Mouse (Mus musculus) ES-Bruce4 (cell line): ENCODE data around the gene Grk3.

Experiments used
- CTCF ChIP-seq: IDR thresholded peaks from one replicate; pipeline ENCODE4 v1.8.1; 2011; ENCODE audit warnings: low read depth, low read length
- POLR2A ChIP-seq: IDR thresholded peaks from one replicate; pipeline ENCODE4 v1.8.1; 2011; ENCODE audit warnings: low read length; ENCODE audit not compliant: insufficient read depth

- no peak for TF ChIP-seq POLR2A
- no peak for TF ChIP-seq CTCF
Measured at GRCm38 (mm10) chr5:113040776-113041175, 25.2 kb upstream of the Grk3 start.
